Mouse (Mus musculus) E14TG2a.4 (cell line): ENCODE data around the gene Gpr3.

Experiments used
- H3K27me3 ChIP-seq: 2 replicates; pipeline ENCODE4 v1.6.1; 2014; ENCODE audit warnings: low read length, control low read depth; ENCODE audit not compliant: insufficient read depth
- H3K36me3 ChIP-seq: 2 replicates; pipeline ENCODE4 v1.6.1; 2014; ENCODE audit warnings: low read length, control low read depth; ENCODE audit not compliant: insufficient read depth
- H3K4me1 ChIP-seq: replicated peaks from 2 replicates; pipeline ENCODE4 v1.6.1; 2014; ENCODE audit warnings: low read depth, low read length, control low read depth
- H3K4me3 ChIP-seq: replicated peaks from 2 replicates; pipeline ENCODE4 v1.5.1; 2014; ENCODE audit warnings: mild to moderate bottlenecking, low read length
- H3K9me3 ChIP-seq: 2 replicates; pipeline ENCODE4 v1.6.1; 2014; ENCODE audit warnings: low read length, control low read depth
- CTCF ChIP-seq: conservative IDR thresholded peaks from 2 replicates; pipeline ENCODE4 v1.5.1; 2014; ENCODE audit warnings: low read length
- NANOG ChIP-seq: IDR thresholded peaks from 2 replicates; pipeline ENCODE4 v1.6.1; 2014; ENCODE audit warnings: borderline replicate concordance, low read length, mixed read lengths
- POU5F1 ChIP-seq: IDR thresholded peaks from 2 replicates; pipeline ENCODE4 v1.6.1; 2014; ENCODE audit warnings: low read length, borderline replicate concordance

Gpr3 gene

GRCm38 (mm10) chr4:133199743-133200142 is 12.6 kb downstream of the Gpr3 start:
- Histone ChIP-seq H3K4me1 (peaks cover 80% of the 10 kb centered on the region), H3K27me3 (no peaks in the 10 kb centered on the region), H3K9me3 (no peaks in the 10 kb centered on the region), H3K36me3 (peaks cover 41% of the 10 kb centered on the region), H3K4me3 (peak overlapping the region; percentile 54)
- no peak for TF ChIP-seq NANOG
- TF ChIP-seq POU5F1 = no peak
- TF ChIP-seq CTCF = no peak

GRCm38 (mm10) chr4:133198337-133199180 is 13.8 kb downstream of the Gpr3 start:
- H3K36me3 ChIP-seq = peaks cover 53% of the 10 kb centered on the region
- H3K27me3 ChIP-seq = no peaks in the 10 kb centered on the region
- no peak for TF ChIP-seq CTCF
- no peak for TF ChIP-seq NANOG
- TF ChIP-seq POU5F1 = no peak
- peak overlapping the region; percentile 45 for H3K4me3 ChIP-seq
- no peaks in the 10 kb centered on the region for H3K9me3 ChIP-seq
- H3K4me1 ChIP-seq = peaks cover 87% of the 10 kb centered on the region

DNA sequence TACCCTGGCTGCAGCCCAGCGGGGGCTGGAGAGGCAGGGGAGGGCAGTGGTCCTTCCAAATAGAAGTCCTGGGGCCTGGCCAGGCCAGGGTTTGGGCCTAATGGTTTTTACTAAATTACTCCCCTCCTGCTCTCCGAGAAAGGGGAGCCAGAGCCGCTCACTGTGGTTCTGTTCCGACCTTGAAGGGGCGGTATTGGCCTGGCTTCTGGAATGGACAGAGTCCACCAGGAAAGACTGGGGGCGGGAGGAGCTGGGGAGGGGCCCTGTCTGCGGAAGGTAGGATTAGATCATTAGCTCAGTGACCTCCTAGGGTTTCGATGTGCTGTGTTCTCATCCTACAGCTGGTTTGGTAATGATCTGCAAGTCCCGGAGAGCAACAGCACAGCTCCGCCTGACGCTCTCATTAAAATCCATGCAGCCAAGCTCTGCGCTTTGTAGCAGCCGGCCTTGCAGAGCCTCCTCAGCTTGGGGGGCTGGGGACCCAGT is 14.5 kb downstream of the Gpr3 start:
- peaks cover 60% of the 10 kb centered on the region for H3K36me3 ChIP-seq
- no peaks in the 10 kb centered on the region for H3K9me3 ChIP-seq
- no peaks in the 10 kb centered on the region for H3K27me3 ChIP-seq
- H3K4me1 ChIP-seq = peaks cover 89% of the 10 kb centered on the region
- peak overlapping the region; percentile 39 for H3K4me3 ChIP-seq
- TF ChIP-seq NANOG = no peak
- TF ChIP-seq POU5F1 = no peak
- TF ChIP-seq CTCF = no peak

DNA sequence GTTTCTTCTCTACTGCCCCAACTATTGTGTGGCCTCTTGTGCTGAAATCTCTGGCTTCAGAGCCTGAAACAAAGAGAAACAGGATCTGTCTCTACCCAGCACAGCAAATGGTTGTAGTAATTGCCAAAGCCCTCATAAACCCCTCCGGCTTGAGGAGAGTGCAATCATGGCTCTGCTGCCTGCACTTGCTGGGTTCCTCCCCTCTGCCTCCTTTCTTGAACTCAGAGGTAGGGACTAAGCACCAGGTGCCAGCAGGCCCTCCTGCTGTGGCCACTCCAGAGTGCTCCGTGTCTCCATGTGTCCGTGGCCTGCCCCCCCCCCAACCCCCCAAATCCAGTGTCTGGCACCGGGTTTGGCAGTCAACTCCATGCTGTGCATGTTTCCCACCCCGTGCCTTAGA is 15.0 kb downstream of the Gpr3 start:
- Histone ChIP-seq H3K4me3 (peak overlapping the region; percentile 39), H3K4me1 (peaks cover 87% of the 10 kb centered on the region), H3K27me3 (no peaks in the 10 kb centered on the region), H3K9me3 (no peaks in the 10 kb centered on the region), H3K36me3 (peaks cover 65% of the 10 kb centered on the region)
- TF ChIP-seq POU5F1 (no peak), CTCF (no peak), NANOG (no peak)

GRCm38 (mm10) chr4:133196852-133197251 is 15.5 kb downstream of the Gpr3 start:
- Histone ChIP-seq H3K4me3 (peak overlapping the region; percentile 39; the same call in 1 of the 2 replicates), H3K27me3 (no peaks in the 10 kb centered on the region), H3K9me3 (no peaks in the 10 kb centered on the region), H3K4me1 (peaks cover 82% of the 10 kb centered on the region), H3K36me3 (peaks cover 70% of the 10 kb centered on the region)
- TF ChIP-seq NANOG = no peak
- TF ChIP-seq CTCF = no peak
- no peak for TF ChIP-seq POU5F1

- Histone ChIP-seq H3K4me1 (peaks cover 76% of the 10 kb centered on the region), H3K27me3 (no peaks in the 10 kb centered on the region), H3K4me3 (0 out of 2 replicates have a peak overlapping the region, but pooled peaks have one; percentile 4), H3K36me3 (peaks cover 77% of the 10 kb centered on the region), H3K9me3 (no peaks in the 10 kb centered on the region)
- TF ChIP-seq POU5F1 = no peak
- TF ChIP-seq NANOG = no peak
- TF ChIP-seq CTCF = no peak
Observed at GRCm38 (mm10) chr4:133196136-133196535, 16.2 kb downstream of the Gpr3 start.

DNA sequence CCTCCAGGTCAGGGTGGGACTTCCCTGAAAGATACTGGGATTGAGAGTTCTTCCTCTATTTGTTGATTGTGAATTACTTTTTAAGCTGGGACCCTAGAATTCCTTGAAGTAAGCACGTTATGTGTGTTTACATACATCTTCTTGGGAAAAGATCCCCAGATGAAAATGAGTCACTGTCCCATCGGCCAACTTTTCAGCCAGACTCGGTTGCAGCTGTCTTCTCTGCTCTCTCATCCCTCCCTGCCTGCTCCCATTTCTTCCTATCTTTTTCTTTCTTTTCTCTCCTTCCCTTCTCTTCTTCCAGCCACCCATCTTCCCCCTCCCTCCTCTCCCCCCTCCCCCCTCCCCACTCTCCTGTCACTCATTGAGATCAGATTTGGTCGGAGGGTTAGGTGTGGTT is 17.3 kb downstream of the Gpr3 start:
- TF ChIP-seq NANOG (no peak), CTCF (no peak), POU5F1 (no peak)
- H3K27me3 ChIP-seq = no peaks in the 10 kb centered on the region
- peaks cover 85% of the 10 kb centered on the region for H3K36me3 ChIP-seq
- no peaks in the 10 kb centered on the region for H3K9me3 ChIP-seq
- peaks cover 72% of the 10 kb centered on the region for H3K4me1 ChIP-seq
- no peak overlapping the region for H3K4me3 ChIP-seq

DNA sequence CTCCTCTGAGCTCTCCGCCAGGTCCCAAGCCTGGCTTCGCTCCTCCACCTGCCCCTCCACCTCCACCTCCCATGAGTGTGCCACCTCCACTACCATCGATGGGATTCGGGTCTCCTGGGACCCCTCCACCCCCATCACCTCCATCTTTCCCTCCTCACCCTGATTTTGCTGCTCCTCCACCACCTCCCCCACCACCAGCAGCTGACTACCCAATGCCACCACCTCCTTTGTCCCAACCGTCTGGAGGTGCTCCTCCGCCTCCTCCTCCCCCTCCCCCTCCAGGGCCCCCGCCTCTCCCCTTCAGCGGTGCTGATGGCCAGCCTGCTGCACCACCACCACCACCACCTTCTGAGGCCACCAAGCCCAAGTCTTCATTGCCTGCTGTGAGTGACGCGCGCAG is 17.9 kb downstream of the Gpr3 start:
- Histone ChIP-seq H3K9me3 (no peaks in the 10 kb centered on the region), H3K4me1 (peaks cover 72% of the 10 kb centered on the region), H3K27me3 (no peaks in the 10 kb centered on the region), H3K4me3 (no peak overlapping the region), H3K36me3 (peaks cover 90% of the 10 kb centered on the region)
- TF ChIP-seq POU5F1 (no peak), CTCF (no peak), NANOG (no peak)

DNA sequence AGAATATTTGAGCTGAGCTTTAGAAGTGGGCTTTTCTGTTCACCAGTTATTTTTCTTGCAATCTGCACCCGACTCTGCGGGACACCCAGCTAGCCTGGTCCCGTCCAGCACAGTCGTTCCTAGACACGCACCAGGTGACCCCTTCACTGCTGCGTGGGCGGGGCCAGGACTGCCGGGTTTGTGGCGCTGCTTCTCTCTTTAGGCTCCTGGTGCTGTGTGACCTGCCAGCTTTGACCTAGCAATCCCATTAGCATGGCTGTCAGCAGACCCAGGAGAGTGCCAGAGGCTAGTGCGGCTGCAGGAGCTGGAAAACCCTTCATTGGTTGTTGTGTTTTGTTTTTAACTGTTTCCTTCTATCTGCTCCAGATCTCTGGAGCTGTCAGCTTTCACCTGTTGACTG is 22.9 kb downstream of the Gpr3 start:
- no peaks in the 10 kb centered on the region for H3K27me3 ChIP-seq
- TF ChIP-seq NANOG (no peak), CTCF (no peak), POU5F1 (no peak)
- H3K4me3 ChIP-seq = no peak overlapping the region
- H3K4me1 ChIP-seq = peaks cover 70% of the 10 kb centered on the region
- no peaks in the 10 kb centered on the region for H3K9me3 ChIP-seq
- peaks cover 97% of the 10 kb centered on the region for H3K36me3 ChIP-seq
